Mouse (Mus musculus) liver, embryonic 14.5 days (tissue): Measurements from ENCODE around the gene Ddah1. TPM values are rescaled to one million over a fixed set of nuclear protein-coding genes. Genes with fewer than 3 reads are reported as not detected.

Experiments
- ATAC-seq: fragments of 200-750 bp; cut with Nextera tagmentation; 2 replicates; pipeline ENCODE4 v1.8.0; 2017; ENCODE audit warnings: moderate number of reproducible peaks, mild to moderate bottlenecking, moderate library complexity; ENCODE audit not compliant: insufficient read depth
- DNase-seq, 3 experiments: peaks; one replicate each; pipeline ENCODE4 v3.0.0-alpha.2; 2012 to 2013; ENCODE audit warnings: low read depth in 3 of 3, low spot score in 3 of 3
- H3K27ac ChIP-seq: fragments of 300-500 bp; sonication (generic); 2 replicates; pipeline ENCODE4 v1.5.1; 2014; ENCODE audit warnings: moderate library complexity, mild to moderate bottlenecking, control low read depth, inconsistent platforms
- H3K27me3 ChIP-seq: fragments of 300-500 bp; sonication (generic); 2 replicates; pipeline ENCODE4 v1.6.1; 2014; ENCODE audit warnings: mild to moderate bottlenecking, low read length, moderate library complexity; ENCODE audit not compliant: control insufficient read depth, insufficient read depth
- H3K36me3 ChIP-seq: fragments of 300-500 bp; sonication (generic); replicated peaks from 2 replicates; pipeline ENCODE4 v1.6.1; 2014; ENCODE audit warnings: low read depth; ENCODE audit not compliant: control insufficient read depth, insufficient read depth
- H3K4me1 ChIP-seq, 2 experiments: fragments of 200-500 bp in 1 of 2; fragments of 300-500 bp in 1 of 2; sonication (generic) in 1 of 2; replicated peaks; 2 replicates each; pipeline ENCODE4 v1.6.1; 2012 to 2014; ENCODE audit warnings: antibody characterized with exemption in 1 of 2, inconsistent platforms in 1 of 2, low read length in 1 of 2; ENCODE audit not compliant: control insufficient read depth in 2 of 2, insufficient read depth in 2 of 2
- H3K4me2 ChIP-seq: fragments of 300-500 bp; sonication (generic); 2 replicates; pipeline ENCODE4 v1.6.1; 2014; ENCODE audit warnings: low read depth, mild to moderate bottlenecking, control low read depth, moderate library complexity
- H3K4me3 ChIP-seq, 2 experiments: fragments of 200-500 bp in 1 of 2; fragments of 300-500 bp in 1 of 2; sonication (generic) in 1 of 2; 2 replicates each; pipeline ENCODE4 v1.5.1; 2012 to 2014; ENCODE audit warnings: low read depth in 2 of 2, low read length in 2 of 2, mild to moderate bottlenecking in 2 of 2, control low read depth in 1 of 2, inconsistent platforms in 1 of 2, moderate library complexity in 1 of 2; ENCODE audit not compliant: insufficient read depth in 1 of 2
- H3K9ac ChIP-seq: fragments of 300-500 bp; sonication (generic); replicated peaks from 2 replicates; pipeline ENCODE4 v1.6.1; 2014; ENCODE audit warnings: mild to moderate bottlenecking, control low read depth, moderate library complexity
- H3K9me3 ChIP-seq: fragments of 300-500 bp; sonication (generic); 2 replicates; pipeline ENCODE4 v1.6.1; 2016; ENCODE audit warnings: low read length, mixed read lengths; ENCODE audit not compliant: control insufficient read depth
- CTCF ChIP-seq: IDR thresholded peaks from 2 replicates; pipeline ENCODE4 v1.5.1; 2016; ENCODE audit warnings: antibody characterized with exemption, low read depth, control low read depth
- EP300 ChIP-seq: IDR thresholded peaks from 2 replicates; pipeline ENCODE4 v1.6.1; 2016; ENCODE audit warnings: antibody characterized with exemption, low read depth
- WGBS: fragments of 180-500 bp; shearing (Covaris S2); extraction: QIAGEN DNeasy Blood & Tissue Kit; methylation state at CpG from one replicate; pipeline ENCODE4 v1.1.7; 2014; ENCODE audit not compliant: insufficient replicate concordance; 5-methylcytosine and 5-hydroxymethylcytosine counted together
- polyA plus RNA-seq, 2 experiments: library from polyadenylated mRNA; depleted of rRNA in 1 of 2; stranded (reverse) in 1 of 2; unstranded in 1 of 2; fragments of >200 nt; fragmentation: Nextera tagmentation in 1 of 2; extraction: Ambion mirVana in 1 of 2; gene quantifications; 2 replicates each; pipeline versions ENCODE4 v1.2.1 to v1.2.3; 2012 to 2014

Ddah1 gene
- polyA plus RNA-seq, 2 experiments = 15.6 to 32.1 TPM

DNA sequence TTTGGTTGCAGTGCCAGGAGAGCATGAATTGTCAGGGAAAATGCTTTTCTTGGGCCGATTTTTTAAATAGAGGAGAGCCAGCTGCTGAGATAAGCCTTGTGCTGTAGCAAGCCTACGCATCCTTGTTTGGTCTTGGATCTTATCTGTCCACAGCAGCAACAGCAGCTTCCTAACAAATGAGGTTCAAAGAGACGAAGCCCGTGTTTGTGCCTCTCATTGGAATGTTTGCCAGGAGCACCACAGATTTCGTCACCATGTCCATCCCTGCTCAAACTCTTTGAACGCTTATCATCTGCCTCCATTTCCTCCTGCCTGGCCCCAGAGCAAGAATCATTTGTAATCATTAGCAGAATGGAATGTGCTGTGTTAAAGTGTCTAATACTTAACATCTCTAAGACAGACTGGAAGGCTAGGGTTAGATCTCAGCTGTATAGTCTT is 40.3 kb downstream of the Ddah1 start:
- DNase-seq (peak; percentile 19 to 39 (median 36)), ATAC-seq (peak; percentile 73)
- H3K4me1 ChIP-seq = peaks cover 0 to 21% of the 10 kb centered on the region in 2 experiments; a peak in 3 of 4 replicates
- no peak overlapping the region for H3K9ac ChIP-seq
- H3K27me3 ChIP-seq = no peaks in the 10 kb centered on the region
- 5% methylated on average over 6 of the region's 6 CpGs for WGBS
- no peak overlapping the region; the same call in 1 of the 2 replicates for H3K4me2 ChIP-seq
- no peak overlapping the region for H3K4me3 ChIP-seq
- TF ChIP-seq CTCF (no peak), EP300 (no peak)
- no peaks in the 10 kb centered on the region for H3K36me3 ChIP-seq
- H3K27ac ChIP-seq = no peak overlapping the region
- H3K9me3 ChIP-seq = no peaks in the 10 kb centered on the region

- Histone ChIP-seq H3K9ac (no peak overlapping the region), H3K27ac (no peak overlapping the region), H3K4me3 (no peak overlapping the region), H3K4me2 (no peak overlapping the region; the same call in 1 of the 2 replicates), H3K27me3 (no peaks in the 10 kb centered on the region), H3K36me3 (no peaks in the 10 kb centered on the region), H3K9me3 (no peaks in the 10 kb centered on the region), H3K4me1 (peaks cover 0 to 21% of the 10 kb centered on the region in 2 experiments; a peak in 3 of 4 replicates)
- TF ChIP-seq EP300 (no peak), CTCF (no peak)
- DNase-seq (no peak), ATAC-seq (no peak)
- WGBS = 32% methylated on average over 3 of the region's 3 CpGs
These were observed 40.9 kb downstream of the Ddah1 start for GRCm38 (mm10) chr3:145799365-145799764.

DNA sequence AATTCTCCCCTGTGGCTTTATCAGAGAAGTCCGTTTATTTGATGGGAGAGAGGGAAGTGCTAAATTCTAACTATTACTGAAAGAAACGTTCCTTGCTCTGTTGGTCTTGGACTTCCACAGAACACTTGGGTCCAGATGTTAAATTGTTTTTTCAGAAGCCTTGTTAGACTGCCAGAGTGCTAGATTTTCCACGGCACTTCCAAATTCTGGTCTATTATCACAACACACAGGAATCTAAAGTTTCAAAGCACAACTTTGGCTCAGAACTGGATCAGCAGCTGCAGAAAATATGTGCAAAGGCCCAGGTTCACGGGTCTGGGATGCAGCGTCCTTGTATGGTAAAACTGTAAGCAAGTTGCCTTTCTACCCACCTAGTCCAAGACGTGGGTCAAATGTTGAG is 43.6 kb downstream of the Ddah1 start:
- ATAC-seq (no peak), DNase-seq (no peak)
- H3K36me3 ChIP-seq = no peaks in the 10 kb centered on the region
- H3K4me3 ChIP-seq = no peak overlapping the region
- no peaks in the 10 kb centered on the region for H3K27me3 ChIP-seq
- no peak overlapping the region for H3K9ac ChIP-seq
- H3K4me2 ChIP-seq = no peak overlapping the region
- no peak for TF ChIP-seq EP300
- no peak for TF ChIP-seq CTCF
- H3K27ac ChIP-seq = no peak overlapping the region
- H3K9me3 ChIP-seq = no peaks in the 10 kb centered on the region
- peaks cover 0 to 17% of the 10 kb centered on the region in 2 experiments; a peak in 3 of 4 replicates for H3K4me1 ChIP-seq
- WGBS = 61% methylated on average over 6 of the region's 6 CpGs

- Histone ChIP-seq H3K9ac (no peak overlapping the region), H3K36me3 (no peaks in the 10 kb centered on the region), H3K27me3 (no peaks in the 10 kb centered on the region), H3K4me2 (no peak overlapping the region), H3K4me1 (no peaks in the 10 kb centered on the region), H3K4me3 (no peak overlapping the region), H3K9me3 (no peaks in the 10 kb centered on the region), H3K27ac (no peak overlapping the region)
- 61% methylated on average over 4 of the region's 4 CpGs for WGBS
- TF ChIP-seq CTCF (no peak), EP300 (no peak)
- DNase-seq (no peak), ATAC-seq (no peak)
These were observed 47.4 kb downstream of the Ddah1 start for GRCm38 (mm10) chr3:145805848-145806247.

DNA sequence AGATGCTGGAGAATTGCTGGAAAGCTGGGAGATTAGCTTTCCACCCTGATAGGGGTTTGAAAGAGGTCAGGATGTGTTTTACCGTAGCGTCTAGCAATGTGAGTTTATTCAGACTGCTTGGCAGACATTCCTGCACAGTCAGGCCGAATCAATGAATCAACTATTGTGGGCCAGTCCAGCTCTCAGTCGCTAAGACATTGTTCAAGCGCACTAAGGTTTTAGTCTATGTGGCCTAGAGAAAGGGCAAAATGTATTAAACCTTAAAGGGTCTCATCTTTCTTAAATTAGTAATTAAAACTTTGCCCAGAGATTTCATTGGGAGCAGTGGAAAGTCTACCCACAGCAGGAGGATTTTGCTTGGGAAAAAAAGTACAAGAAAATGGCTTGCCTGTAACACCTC is 48.0 kb downstream of the Ddah1 start:
- Histone ChIP-seq H3K9me3 (no peaks in the 10 kb centered on the region), H3K9ac (no peak overlapping the region), H3K4me1 (no peaks in the 10 kb centered on the region), H3K4me3 (no peak overlapping the region), H3K27ac (no peak overlapping the region), H3K4me2 (no peak overlapping the region), H3K36me3 (no peaks in the 10 kb centered on the region), H3K27me3 (no peaks in the 10 kb centered on the region)
- ATAC-seq = no peak
- DNase-seq = no peak
- 58% methylated on average over 5 of the region's 5 CpGs for WGBS
- no peak for TF ChIP-seq EP300
- no peak for TF ChIP-seq CTCF

GRCm38 (mm10) chr3:145816807-145817206 is 58.3 kb downstream of the Ddah1 start:
- Histone ChIP-seq H3K36me3 (no peaks in the 10 kb centered on the region), H3K27ac (no peak overlapping the region), H3K9me3 (no peaks in the 10 kb centered on the region), H3K4me3 (no peak overlapping the region), H3K9ac (no peak overlapping the region), H3K4me2 (no peak overlapping the region), H3K4me1 (peaks cover 0 to 18% of the 10 kb centered on the region in 2 experiments; a peak in 2 of 4 replicates), H3K27me3 (no peaks in the 10 kb centered on the region)
- no peak for DNase-seq
- TF ChIP-seq EP300 (no peak), CTCF (no peak)
- 48% methylated on average over 1 of the region's 1 CpGs for WGBS
- ATAC-seq = peak; percentile 18; the same call in 1 of the 2 replicates
